Mouse (Mus musculus): ENCODE data around the gene Vil1.

DNA sequence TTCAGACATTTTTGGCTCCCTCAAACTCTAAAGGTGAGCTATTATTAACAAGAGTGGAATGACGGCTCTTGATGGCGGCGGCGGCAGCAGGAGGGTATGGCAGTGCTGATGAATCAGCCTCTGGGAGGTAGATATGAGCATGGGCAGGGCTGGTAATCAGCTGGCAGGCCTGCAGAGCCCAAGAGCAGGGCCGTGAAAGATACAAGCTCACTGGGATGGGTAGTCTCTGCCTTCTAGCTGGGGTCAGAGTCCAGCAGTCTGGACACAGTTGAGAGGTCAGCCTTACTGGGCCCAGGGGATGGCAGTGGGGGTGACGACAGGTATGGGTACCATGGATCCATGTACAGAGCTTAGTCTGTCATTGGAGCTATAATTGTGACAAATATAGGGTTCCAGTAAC lies 24.0 kb downstream of the Vil1 start:
- no peak for TF ChIP-seq CTCF (IDR thresholded peaks at IDR 0.05; ENCODE audit: low read depth, low read length)
- no peak for TF ChIP-seq POLR2A (IDR thresholded peaks at IDR 0.05; ENCODE audit: extremely low read depth, insufficient read depth, low read length)
